Mouse (Mus musculus) cerebellum, adult 8-10 months (tissue): Measurements from ENCODE around the gene Ahsg.
"Not testable (repeated sequence)": the region's sequence is repeated elsewhere in the genome, so short reads cannot be mapped to it uniquely, and the experiment has no call there.

Experiments
- DNase-seq: peaks from one replicate; pipeline ENCODE4 v3.0.0; 2022

Ahsg gene

DNA sequence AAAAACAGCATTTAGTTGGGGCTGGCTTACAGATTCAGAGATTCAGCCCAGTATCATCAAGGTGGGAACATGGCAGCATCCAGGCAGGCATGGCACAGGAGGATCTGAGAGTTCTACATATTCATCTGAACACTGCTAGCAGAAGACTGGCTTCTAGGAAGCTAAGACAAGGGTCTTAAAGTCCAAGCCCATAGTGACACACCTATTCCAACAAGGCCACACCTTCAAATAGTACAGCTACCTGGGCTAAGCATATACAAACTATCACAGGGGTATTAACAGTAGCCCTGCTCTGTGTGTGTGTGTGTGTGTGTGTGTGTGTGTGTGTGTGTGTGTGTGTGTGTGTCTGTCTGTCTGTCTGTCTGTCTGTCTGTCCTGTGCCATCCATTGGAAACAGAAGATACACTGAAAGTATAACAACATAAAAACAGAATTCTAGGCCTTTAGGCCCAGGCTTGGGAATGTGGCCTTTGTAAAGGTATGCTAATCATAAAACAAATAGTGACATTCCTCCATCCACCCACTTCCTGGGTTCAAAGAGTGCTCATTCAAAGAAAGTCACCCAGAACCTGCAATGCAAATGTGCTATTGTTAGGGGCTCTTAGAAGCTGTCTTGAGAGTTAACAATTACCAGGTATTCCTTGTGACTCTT is 50.9 kb downstream of the Ahsg start:
- not testable (repeated sequence) for DNase-seq

DNA sequence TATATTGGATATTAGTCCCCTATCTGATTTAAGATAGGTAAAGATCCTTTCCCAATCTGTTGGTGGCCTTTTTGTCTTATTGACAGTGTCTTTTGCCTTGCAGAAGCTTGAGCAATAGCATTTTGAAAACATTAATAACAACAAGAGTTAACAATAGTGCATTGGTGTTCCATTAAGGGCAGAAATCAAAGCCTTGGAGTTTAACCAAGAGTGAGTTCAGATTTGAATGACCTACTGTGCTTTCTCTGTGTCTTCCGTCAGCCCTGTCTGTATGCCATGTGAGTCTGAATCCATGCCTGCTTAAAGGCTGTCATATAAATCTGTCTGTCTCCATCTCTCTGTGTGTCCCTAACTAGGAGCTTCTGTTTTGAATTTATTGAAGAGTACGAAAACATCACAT is 56.3 kb downstream of the Ahsg start:
- DNase-seq = no peak
